Mouse (Mus musculus): ENCODE measurements around the gene Hoxa5.

The Hoxa5 gene

DNA sequence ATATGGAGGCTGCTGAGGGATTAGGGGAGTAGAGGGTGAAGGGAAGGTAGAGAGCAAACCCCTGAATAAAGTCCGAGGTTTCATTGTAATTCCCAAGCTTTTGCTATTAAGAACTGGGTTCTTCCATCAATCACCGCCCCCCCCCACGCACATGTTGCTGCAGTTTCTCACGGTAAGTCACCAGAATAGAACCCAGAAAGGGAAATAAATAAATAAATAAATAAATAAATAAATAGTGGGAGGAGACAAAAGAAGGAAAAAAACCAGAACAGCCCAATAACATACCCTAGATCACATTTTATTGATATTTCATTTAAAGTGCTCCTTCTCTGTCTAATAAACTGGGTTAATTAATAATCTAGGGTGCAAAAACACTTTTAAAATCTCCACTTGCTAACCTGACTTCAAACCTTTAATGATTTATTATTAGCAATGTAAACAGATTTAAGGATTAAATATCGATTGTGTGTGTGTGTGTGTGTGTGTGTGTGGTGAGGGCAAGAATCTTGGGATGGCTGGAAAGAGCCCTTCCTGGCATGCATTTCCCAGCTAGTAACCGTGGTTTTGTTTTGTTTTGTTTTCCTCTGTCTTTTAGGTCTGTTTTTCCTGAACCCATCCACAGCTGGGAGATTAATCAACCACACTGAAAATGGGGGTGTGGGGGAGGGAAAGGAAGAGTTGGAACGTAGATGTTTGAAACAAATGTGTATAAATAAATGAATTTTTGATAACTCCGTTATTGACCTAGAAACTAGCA is 42.9 kb downstream of the Hoxa5 start:
- no peak for DNase-seq

DNA sequence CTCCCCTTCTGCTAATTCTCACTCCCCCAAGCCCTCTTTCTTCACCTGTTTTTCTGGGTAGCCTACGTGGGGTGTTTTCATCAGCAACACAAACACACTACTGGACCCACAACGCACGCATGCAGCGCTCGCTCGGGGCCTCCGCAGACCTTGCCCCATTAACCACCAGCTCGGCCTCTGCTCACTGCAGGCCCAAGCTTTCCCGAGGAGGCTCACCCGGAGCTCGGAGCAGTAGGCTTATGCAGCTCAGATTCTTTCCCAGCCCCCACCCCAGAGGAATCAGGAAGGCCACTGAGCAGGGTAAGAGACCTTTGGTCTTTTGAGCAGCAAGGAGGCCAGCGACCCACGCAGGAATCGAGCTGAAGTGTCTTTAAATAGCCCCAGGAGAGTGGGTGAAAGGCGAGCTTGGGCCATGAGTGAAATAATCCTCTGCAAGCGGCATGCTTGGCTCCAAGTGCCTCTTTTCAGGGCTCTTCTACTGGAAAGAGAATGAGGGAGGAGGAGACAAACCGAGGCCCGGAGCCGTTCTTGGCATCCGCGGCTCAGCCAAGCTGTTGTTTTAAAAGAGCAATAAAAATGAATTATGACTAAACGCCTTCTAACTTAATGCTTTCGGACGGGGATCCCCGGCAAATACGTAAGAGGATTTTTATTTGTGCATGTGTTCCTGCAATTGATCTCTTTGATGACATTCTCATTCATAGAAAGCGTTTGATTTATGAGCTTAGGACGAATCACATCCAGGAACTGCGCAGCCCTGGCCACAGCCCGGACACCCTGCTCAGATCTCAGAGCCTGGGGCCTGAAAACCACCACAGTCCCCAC is 43.7 kb downstream of the Hoxa5 start:
- no peak for DNase-seq

DNA sequence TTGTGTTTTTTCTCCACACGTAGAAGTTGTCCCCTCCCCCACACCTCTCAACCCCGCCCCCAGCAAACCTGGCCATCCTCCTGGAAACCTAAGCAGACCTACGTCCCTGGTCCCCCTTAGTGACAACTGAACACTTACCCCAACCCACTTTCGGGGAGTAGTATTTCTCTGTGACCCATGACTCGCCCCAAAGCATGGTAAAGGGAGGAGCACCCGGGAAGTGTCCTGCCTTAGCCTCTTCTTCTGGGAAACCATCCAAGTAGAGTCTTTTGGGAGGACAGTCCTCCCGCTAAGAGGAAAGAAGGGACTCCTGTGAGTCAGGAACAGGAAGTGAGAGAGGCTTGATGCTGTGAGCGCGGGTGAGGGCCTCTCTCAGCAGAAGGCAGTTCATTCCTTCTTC is 44.4 kb downstream of the Hoxa5 start:
- no peak for DNase-seq

DNA sequence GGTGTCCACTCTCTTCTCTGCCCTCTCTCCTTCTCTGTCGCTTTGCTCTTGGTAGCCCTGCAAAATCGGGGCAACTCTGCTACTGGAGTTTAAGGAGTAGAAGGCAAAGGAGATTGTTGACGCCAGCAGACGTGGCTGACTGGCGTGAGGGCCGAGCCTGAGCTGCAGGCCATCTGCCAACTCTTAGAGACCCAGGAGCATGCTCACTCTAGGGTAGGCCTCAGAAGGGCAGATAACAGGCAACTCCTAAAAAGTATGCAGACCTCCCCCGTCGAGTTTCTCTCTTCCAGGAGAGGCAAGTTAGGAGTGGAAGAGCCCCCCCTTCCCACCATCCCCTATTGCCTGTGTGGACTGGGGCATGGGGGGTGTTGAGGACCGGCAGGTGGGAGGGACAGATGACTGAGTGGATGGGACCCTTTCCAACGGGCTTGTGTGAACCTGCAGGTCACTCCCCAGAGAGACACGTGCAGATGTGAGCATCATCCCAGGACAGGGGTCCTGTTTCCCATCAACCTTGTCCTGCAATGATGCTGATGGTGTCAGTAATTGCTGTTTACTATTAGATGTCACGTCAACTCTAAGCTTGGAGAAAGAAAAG is 45.1 kb downstream of the Hoxa5 start:
- DNase-seq, result no peak

DNA sequence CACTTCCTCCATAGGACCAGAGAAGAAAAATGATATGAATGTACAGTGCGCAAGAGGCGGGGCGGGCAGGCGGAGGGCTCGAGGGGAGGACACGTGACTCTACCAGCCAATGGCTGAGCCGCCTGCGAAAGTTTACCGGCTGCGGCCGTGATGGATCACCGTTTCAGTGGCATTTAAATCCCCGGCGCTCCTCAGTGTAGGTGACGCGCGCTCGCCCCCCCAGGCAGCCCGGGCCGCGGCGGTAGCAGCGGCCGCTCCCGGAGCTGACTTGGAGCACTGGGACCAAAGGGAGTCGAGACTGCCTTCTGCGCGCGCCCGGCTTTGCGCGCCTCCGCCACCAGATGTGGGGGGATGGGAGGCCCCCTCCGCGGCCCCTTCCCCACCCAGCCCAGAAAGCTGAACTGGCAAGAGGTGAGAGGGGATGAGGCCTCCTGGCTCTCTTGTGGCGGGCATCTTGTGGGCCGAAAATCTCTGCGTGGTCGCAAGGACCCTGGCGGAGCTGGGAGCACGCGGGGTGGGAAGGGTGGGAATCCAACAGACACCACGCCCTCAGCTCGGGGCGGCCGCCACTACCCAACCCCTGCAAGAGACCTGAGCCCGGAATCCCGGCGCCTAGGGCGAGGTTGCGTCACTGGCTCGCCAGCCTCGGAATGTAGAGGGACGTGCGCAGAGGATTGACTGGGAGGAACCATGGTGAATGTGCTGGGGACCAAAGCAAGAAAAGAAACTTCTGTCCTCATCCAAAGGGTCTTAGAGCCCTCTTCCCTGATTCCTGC is 45.9 kb downstream of the Hoxa5 start, which contains the start of gene Hoxa1:
Gene Hoxa1, minus strand, starts transcription at position 42 of the 776 bp plus-strand sequence.
- DNase-seq, result peak; percentile 67

DNA sequence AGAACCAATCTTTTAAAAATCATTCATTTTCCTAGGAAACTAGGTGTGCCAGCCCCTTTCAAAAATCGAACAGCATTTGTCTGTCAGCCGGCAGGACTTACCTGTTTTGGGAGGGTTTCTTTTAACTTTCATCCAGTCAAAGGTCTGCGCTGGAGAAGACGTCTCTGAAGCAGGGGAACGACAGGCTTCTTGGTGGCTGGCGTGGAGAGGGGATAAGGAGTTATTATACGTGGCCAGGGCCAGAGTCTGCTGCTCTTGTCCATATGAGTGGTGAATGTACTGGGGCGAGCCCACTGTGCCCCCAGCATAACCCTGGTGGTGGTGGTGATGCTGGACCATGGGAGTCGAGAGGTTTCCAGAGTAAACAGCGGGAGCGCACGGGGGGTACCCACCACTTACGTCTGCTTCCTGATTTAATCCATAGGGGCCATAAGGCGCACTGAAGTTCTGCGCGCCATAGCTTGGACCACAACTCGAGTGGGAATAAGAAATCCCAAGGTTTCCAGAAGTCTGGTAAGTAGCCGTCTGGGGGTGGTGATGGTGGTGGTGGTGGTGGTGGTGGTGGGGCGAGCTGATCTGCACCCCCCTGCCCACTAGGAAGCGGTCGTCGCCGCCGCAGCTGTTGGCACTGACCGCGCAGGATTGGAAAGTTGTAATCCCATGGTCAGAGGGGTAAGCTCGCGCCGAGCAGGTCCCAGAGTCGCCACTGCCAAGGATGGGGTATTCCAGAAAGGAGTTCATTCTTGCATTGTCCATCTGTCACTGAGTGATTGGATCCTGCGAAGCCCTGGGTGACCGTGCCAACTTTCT is 46.7 kb downstream of the Hoxa5 start:
- DNase-seq, result no peak

DNA sequence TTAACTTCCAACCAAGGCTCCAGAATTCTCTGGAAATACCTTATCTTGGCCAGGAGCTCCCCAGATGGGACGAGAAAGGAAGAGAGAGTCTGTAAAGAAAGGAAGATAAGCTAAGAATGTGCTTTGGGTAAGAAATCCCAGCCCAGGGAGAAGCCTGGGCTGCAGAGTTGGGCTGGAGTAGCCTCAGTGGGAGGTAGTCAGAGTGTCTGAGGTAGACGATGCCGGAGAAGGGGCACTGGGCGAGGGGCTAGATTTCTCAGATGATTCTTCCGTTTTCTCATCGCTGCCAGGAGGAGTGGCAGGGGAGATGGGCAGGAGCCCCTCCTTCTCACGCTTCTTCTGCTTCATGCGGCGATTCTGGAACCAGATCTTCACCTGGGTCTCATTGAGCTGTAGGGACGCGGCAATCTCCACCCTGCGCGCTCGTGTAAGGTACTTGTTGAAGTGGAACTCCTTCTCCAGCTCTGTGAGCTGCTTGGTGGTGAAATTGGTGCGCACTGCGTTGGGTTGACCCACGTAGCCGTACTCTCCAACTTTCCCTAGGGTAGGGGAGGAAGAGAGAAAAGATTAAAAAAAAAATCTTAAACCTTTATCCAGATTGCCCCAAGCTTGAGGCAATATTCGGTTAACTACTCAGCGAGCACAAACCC is 47.7 kb downstream of the Hoxa5 start:
- DNase-seq, result no peak

DNA sequence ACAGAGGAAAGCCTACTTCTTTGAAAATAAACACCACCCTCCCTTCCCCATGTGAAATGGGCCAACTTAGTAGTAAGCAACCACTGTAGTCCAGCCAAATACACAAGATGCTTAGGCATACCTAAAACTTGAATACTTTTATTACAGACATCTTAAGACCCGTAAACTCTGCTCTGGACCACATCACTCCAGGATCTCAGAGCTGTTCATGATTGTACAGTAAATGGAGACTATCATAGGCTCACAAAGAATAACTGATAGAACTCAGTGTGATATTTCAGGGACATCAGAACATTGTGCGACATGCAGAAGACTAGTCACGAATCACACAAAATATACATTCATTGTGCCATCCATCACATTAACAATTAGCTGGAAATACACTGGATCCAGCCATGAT is 48.9 kb downstream of the Hoxa5 start:
- no peak for DNase-seq

DNA sequence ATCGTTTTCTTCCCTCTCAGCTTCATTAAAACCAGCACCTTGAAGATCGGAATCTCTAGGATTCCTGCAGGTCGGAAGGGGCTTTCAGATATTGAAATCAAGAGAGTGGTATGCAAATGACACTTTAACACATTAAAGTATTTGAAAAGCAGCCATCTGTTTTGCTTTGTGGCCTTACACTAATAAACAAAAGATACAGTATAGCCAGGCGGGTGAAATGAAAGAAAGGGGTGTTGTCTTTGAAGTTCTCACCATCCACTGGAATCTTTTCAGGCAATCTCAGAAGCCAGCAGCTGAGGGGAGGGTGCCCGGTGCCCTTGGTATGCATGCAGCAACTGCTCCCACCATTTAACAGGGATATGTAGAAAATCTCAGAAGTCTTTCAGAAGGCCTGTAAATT is 50.3 kb downstream of the Hoxa5 start:
- no peak for DNase-seq

DNA sequence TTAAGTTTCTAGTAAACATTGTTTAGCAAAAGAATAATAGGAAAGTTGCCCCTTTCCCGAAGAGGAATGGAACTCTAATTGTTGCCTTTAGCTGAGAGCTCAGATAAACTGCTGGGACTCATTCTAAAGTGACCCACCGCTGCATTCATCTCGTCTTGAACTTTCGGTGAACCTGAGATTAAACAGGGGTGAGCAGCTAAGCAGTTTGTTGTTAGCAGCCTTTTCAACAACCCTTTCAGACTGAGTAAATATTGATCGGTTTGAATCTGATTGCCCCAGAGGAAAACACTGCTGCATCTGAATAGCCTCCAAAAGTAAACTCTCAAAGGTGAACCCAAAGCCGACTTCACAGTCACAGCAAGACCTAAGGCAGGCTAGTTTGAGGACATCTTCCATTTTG is 51.1 kb downstream of the Hoxa5 start:
- no peak for DNase-seq

DNA sequence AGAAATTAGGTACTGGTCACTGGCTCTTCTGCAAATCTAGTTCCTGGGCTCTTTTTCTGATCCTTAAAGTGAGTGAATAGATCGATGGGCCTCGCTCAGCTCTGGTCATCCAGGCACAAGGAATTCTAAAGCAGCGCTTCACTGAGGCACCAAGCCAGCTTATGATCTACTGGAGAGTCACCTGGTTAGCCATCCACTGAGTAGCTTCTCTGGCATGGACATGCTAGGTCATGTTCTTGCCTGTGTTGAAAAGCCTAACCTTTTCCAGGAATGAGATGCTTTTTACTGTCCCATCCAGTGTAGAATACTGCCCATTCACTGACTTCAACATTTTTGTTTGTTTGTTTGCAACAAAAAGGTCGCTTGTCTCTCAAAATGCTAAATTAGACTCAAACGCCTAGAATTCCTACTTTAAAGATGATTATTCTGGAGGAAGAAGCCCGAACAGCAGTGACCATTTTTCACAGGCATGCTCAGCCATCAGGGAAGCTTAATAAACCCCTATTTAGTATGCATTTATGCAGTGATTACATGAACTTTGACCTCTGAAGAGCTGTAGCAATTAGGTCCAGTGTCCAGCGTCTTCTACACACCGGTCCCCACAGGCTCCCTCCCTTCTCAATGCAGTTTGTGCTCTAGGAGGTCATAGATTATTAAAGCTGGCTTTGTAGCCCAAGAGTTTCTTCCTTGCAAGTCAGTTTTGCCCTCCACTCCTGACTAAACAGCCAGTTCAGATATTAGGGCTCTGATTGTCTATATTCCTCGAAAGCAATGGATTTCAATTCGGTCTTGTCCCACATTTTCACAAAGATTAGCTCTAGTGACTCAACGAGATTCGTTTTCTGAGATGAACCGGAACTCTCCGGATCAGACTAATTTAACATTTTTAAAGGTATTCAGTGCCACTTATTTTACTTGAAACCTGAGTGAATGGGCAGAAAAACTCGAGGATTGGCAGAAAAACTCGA is 51.9 kb downstream of the Hoxa5 start:
- no peak for DNase-seq

All from thymus, postnatal 14 days (tissue).